In genomic region chr14:25479841-25480252, GRCm38 (mm10) we compare ENCODE assay signal across 7 mouse cellular contexts. TPM values are rescaled to one million over a fixed set of nuclear protein-coding genes. Genes with fewer than 3 reads are reported as not detected.
DNase-seq lines count a peak whose midpoint lies in the region; ATAC-seq and TF ChIP-seq lines count a peak whose summit lies in the region.

No protein-coding gene starts in this region.

- peaks cover 0 to 24% of the 10 kb centered on the region in 2 experiments for H3K36me3 ChIP-seq in CH12.LX (replicated peaks in 1 of 2; ENCODE audit: control insufficient read depth in 1 of 2, insufficient read depth in 1 of 2, low read length in 1 of 2)
- H3K36me3 ChIP-seq in heart, embryonic 13.5 days: peaks cover 3% of the 10 kb centered on the region; the same call in 1 of the 2 replicates
- no peaks in the 10 kb centered on the region for H3K36me3 ChIP-seq in liver, embryonic 15.5 days (replicated peaks)

- H3K4me1 ChIP-seq in CH12.LX (ENCODE audit: control insufficient read depth in 1 of 2, insufficient read depth in 2 of 2): peaks cover 59 to 98% of the 10 kb centered on the region in 2 experiments
- H3K4me1 ChIP-seq in heart, embryonic 13.5 days: peaks cover 100% of the 10 kb centered on the region
- peaks cover 97% of the 10 kb centered on the region for H3K4me1 ChIP-seq in liver, embryonic 15.5 days (replicated peaks)

- H3K9me3 ChIP-seq in CH12.LX (replicated peaks; ENCODE audit: low read length): no peaks in the 10 kb centered on the region
- no peaks in the 10 kb centered on the region for H3K9me3 ChIP-seq in heart, embryonic 13.5 days
- no peaks in the 10 kb centered on the region for H3K9me3 ChIP-seq in liver, embryonic 15.5 days (replicated peaks)

- no peak for TF ChIP-seq CTCF in CH12.LX (conservative IDR thresholded peaks at IDR 0.05 in 1 of 2, IDR thresholded peaks at IDR 0.05 in 1 of 2; ENCODE audit: low read depth in 2 of 2, low read length in 2 of 2)

- no peak overlapping the region for H3K4me3 ChIP-seq in CH12.LX (replicated peaks in 1 of 3; ENCODE audit: low read depth in 2 of 3, low read length in 2 of 3, poor library complexity in 1 of 3)
- no peak overlapping the region for H3K4me3 ChIP-seq in heart, embryonic 13.5 days
- H3K4me3 ChIP-seq in liver, embryonic 15.5 days (replicated peaks): no peak overlapping the region

- no peak for TF ChIP-seq EP300 in CH12.LX (IDR thresholded peaks at IDR 0.05; ENCODE audit: low read length)

- WGBS in heart, embryonic 13.5 days: 31% methylated on average over 3 of the region's 3 CpGs
- WGBS in liver, embryonic 15.5 days (ENCODE audit: insufficient replicate concordance): 13% methylated on average over 3 of the region's 3 CpGs

- H3K27ac ChIP-seq in CH12.LX (ENCODE audit: insufficient read depth, low read depth): 0 out of 2 replicates have a peak overlapping the region, but pooled peaks have one; percentile 41
- H3K27ac ChIP-seq in heart, embryonic 13.5 days (replicated peaks): peak overlapping the region; percentile 90
- peak overlapping the region; percentile 91 for H3K27ac ChIP-seq in liver, embryonic 15.5 days (replicated peaks)

- 0 out of 2 replicates have a peak, but pooled peaks have one; percentile 15 for ATAC-seq in heart, embryonic 13.5 days (ENCODE audit: extremely low read depth, insufficient number of reproducible peaks, low FRiP score, low TSS enrichment)
- peak; percentile 78 for ATAC-seq in liver, embryonic 15.5 days (ENCODE audit: insufficient read depth)

- TF ChIP-seq RAD21 in CH12.LX (IDR thresholded peaks at IDR 0.05; ENCODE audit: low read depth, low read length): no peak

- in situ Hi-C loops in CH12.LX (cut with MboI; ENCODE audit: low pct_ligation_motif_present, low pct_unique_long_range_greater_than_20kb, low sequenced_read_pairs): loop anchor here (5.0 to 10.0 kb wide), 2 partner anchors 37 to 365 kb away; no protein-coding TSS in a partner anchor

- H3K27me3 ChIP-seq in CH12.LX (replicated peaks): no peaks in the 10 kb centered on the region
- H3K27me3 ChIP-seq in heart, embryonic 13.5 days (replicated peaks): no peaks in the 10 kb centered on the region
- H3K27me3 ChIP-seq in liver, embryonic 15.5 days: no peaks in the 10 kb centered on the region

- DNase-seq in 416B (ENCODE audit: low read depth) (peak; percentile 71), CH12.LX (ENCODE audit: extremely low read depth) (no peak), MN1 (ENCODE audit: low spot score) (no peak)
- no peak for DNase-seq in frontal cortex, postnatal 14 days (ENCODE audit: low spot score in 2 of 2)
- DNase-seq in frontal cortex, postnatal 36 days (ENCODE audit: low spot score in 2 of 2): no peak

- peaks cover 75% of the 10 kb centered on the region for H3K79me2 ChIP-seq in CH12.LX (replicated peaks; ENCODE audit: control insufficient read depth, extremely low read depth, insufficient read depth, poor library complexity, severe bottlenecking)

- no peak for TF ChIP-seq POLR2A in CH12.LX (IDR thresholded peaks at IDR 0.05; ENCODE audit: low read depth, low read length)

- H3K4me2 ChIP-seq in CH12.LX (ENCODE audit: insufficient read depth, low read depth, poor library complexity, severe bottlenecking): no peak overlapping the region
- no peak overlapping the region for H3K4me2 ChIP-seq in heart, embryonic 13.5 days
- H3K4me2 ChIP-seq in liver, embryonic 15.5 days: peak overlapping the region; percentile 75

- H3K9ac ChIP-seq in CH12.LX (ENCODE audit: insufficient read depth, low read depth): no peak overlapping the region
- 0 out of 2 replicates have a peak overlapping the region, but pooled peaks have one; percentile 68 for H3K9ac ChIP-seq in heart, embryonic 13.5 days
- peak overlapping the region; percentile 31; the same call in 1 of the 2 replicates for H3K9ac ChIP-seq in liver, embryonic 15.5 days

- dilution Hi-C loops in CH12.LX (cut with MboI; ENCODE audit: extremely low pct_ligation_motif_present, extremely low pct_unique_long_range_greater_than_20kb, low sequenced_read_pairs): no loop called here

TF ChIP-seq in CH12.LX, 34 proteins besides CTCF, POLR2A, EP300 and RAD21:
- no peak for TF ChIP-seq IRF4 (IDR thresholded peaks at IDR 0.05; ENCODE audit: low read depth, low read length)
- no peak for TF ChIP-seq HCFC1 (IDR thresholded peaks at IDR 0.05; ENCODE audit: low read depth, low read length)
- no peak for TF ChIP-seq ZC3H11A (IDR thresholded peaks at IDR 0.05; ENCODE audit: low read depth, low read length)
- no peak for TF ChIP-seq POLR2AphosphoS2 (IDR thresholded peaks at IDR 0.05; ENCODE audit: low read depth, low read length)

RNA-seq across cellular contexts. Expression of gene Zmiz1, which starts 20.9 kb away (rescaled TPM):
- total RNA-seq in CH12.LX (2012; rRNA removed) (9.6 and 11.1 TPM in 2 replicates), CH12.LX (2014; rRNA removed) (2.0 and 3.7 TPM in 2 replicates)
- 31.9 and 45.8 TPM in 2 replicates for polyA plus RNA-seq in CH12.LX (2012; ENCODE audit: insufficient read length, low read depth)
- 25.1 and 25.7 TPM in 2 replicates for polyA plus RNA-seq in heart, embryonic 13.5 days (2015; fragmentation: Nextera tagmentation; extraction: Ambion mirVana)
- polyA plus RNA-seq in liver, embryonic 15.5 days (2015; fragmentation: Nextera tagmentation; extraction: Ambion mirVana): 4.3 and 4.9 TPM in 2 replicates

Comparison
In these comparisons a context has a peak if more than half of its experiments do, and no peak if none do; other contexts are left out.
1. H3K27ac ChIP-seq: peak in every context shown above with its lines; median percentile 91 in liver, embryonic 15.5 days; 90 in heart, embryonic 13.5 days; 41 in CH12.LX.